Mouse (Mus musculus): ENCODE measurements around the gene Ubox5. TPM values are rescaled to one million over a fixed set of nuclear protein-coding genes. Genes with fewer than 3 reads are reported as not detected.
"Not testable (repeated sequence)": the region's sequence is repeated elsewhere in the genome, so short reads cannot be mapped to it uniquely, and the experiment has no call there.

The Ubox5 gene
- polyA plus RNA-seq, 1 experiment from 2014 or later: 10.8 TPM

DNA sequence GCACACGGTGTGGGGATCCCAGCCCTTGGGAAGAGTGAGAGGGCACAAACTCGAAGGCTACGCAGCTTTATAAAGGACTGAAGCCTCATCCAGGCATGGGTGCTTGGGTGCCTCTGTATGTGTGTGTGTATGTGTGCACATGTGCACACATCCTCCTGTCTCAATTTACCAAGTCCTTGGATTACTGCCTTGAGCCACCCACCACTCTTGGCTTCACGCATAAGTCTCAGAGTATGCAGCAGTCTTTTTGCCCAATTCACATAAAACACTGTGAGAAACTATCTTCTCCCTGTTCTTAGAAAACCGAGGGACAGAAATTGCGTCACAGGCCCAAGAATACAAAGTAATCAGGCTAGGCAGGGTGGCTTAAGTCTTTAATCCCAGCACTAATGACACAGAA is 43.8 kb downstream of the Ubox5 start:
- no peak overlapping the region for H3K4me2 ChIP-seq (ENCODE audit: low read depth, low read length)
- ATAC-seq (ENCODE audit: low read depth): no peak
- H3K4me3 ChIP-seq (ENCODE audit: low read length): no peak overlapping the region
- no peak overlapping the region for H3K27ac ChIP-seq (ENCODE audit: low read length)
- H3K4me1 ChIP-seq (replicated peaks; ENCODE audit: control insufficient read depth, insufficient read depth, low read length): no peaks in the 10 kb centered on the region
- H3K36me3 ChIP-seq (ENCODE audit: control insufficient read depth, insufficient read depth, low read length): no peaks in the 10 kb centered on the region; the same call in 1 of the 2 replicates
- H3K9ac ChIP-seq (ENCODE audit: low read length): no peak overlapping the region
- 84% methylated on average over 6 of the region's 6 CpGs for WGBS
- no peaks in the 10 kb centered on the region for H3K9me3 ChIP-seq (ENCODE audit: control insufficient read depth, low read length)
- H3K27me3 ChIP-seq (ENCODE audit: control insufficient read depth, insufficient read depth, low read depth, low read length): peaks cover 20% of the 10 kb centered on the region

DNA sequence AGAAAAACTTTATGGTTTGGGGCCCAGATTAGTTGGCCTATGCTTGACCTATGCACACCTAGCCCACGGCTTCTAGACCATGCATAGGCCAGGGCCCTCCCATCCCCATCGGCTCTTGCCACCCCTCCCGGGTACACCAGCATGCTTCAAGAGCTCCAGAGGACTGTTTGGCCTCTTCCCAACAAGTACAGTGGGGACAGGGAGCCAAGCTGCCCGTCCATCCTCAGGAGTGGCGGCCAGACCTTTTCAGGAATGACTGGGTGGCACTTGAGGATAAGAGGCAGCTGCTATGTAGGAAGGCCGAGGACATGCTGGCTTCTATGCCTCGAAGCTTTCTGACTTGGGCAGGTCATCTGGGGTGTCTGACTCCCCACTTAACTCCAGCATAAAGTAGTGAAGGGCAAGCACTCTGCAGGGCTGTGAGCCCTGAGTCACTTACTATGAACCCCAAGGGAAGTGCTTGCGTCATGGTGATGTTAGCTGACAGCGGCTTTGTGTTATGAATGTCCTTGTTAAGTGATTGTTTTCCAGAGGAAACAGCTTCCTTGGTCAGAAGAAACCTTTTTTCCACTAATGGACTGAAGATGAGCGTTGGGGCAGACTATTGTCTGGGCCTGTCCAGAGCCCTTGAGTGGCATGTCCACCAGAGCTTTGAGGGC is 45.8 kb downstream of the Ubox5 start:
- Histone ChIP-seq H3K9me3 (ENCODE audit: control insufficient read depth, low read length) (no peaks in the 10 kb centered on the region), H3K9ac (ENCODE audit: low read length) (no peak overlapping the region), H3K4me3 (ENCODE audit: low read length) (no peak overlapping the region), H3K4me2 (ENCODE audit: low read depth, low read length) (no peak overlapping the region), H3K4me1 (replicated peaks; ENCODE audit: control insufficient read depth, insufficient read depth, low read length) (peaks cover 6% of the 10 kb centered on the region), H3K27me3 (ENCODE audit: control insufficient read depth, insufficient read depth, low read depth, low read length) (peaks cover 39% of the 10 kb centered on the region), H3K27ac (ENCODE audit: low read length) (no peak overlapping the region), H3K36me3 (ENCODE audit: control insufficient read depth, insufficient read depth, low read length) (no peaks in the 10 kb centered on the region)
- peak; percentile 56 for ATAC-seq (ENCODE audit: low read depth)
- 47% methylated on average over 10 of the region's 10 CpGs for WGBS

DNA sequence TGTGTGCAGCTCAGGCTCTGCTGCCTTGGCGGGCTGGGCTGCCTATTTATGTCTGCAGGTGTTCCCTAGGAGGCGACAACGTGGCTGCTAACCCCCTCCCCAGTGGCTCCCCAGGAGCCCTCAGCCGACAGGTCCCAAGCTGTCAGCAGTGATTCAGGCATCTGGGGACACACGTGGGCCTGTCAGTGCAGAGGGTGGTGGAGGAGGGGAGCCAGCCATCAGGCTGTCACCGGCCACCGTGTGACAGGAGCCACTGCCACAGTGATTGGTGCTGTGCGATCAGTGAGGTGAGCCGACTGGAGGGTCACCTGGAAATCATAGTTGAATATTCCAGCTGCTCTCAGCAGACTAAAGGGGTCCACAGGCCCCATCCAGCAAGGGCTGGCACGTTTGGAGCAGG is 47.3 kb downstream of the Ubox5 start, which contains the start of gene Avp:
TSS of gene Avp (minus strand) at position 3 of the 400 bp plus-strand sequence.
- Histone ChIP-seq H3K27ac (ENCODE audit: low read length) (no peak within 1 kb of the TSS), H3K4me3 (ENCODE audit: low read length) (no peak within 1 kb of the TSS), H3K9ac (ENCODE audit: low read length) (no peak within 1 kb of the TSS), H3K27me3 (ENCODE audit: control insufficient read depth, insufficient read depth, low read depth, low read length) (peaks cover 54% of the 10 kb centered on the region), H3K9me3 (ENCODE audit: control insufficient read depth, low read length) (no peaks in the 10 kb centered on the region), H3K4me1 (replicated peaks; ENCODE audit: control insufficient read depth, insufficient read depth, low read length) (peaks cover 6% of the 10 kb centered on the region), H3K4me2 (ENCODE audit: low read depth, low read length) (no peak within 1 kb of the TSS), H3K36me3 (ENCODE audit: control insufficient read depth, insufficient read depth, low read length) (no peaks in the 10 kb centered on the region)
- 30% methylated on average over 10 of the region's 10 CpGs for WGBS
- ATAC-seq (ENCODE audit: low read depth): no peak

DNA sequence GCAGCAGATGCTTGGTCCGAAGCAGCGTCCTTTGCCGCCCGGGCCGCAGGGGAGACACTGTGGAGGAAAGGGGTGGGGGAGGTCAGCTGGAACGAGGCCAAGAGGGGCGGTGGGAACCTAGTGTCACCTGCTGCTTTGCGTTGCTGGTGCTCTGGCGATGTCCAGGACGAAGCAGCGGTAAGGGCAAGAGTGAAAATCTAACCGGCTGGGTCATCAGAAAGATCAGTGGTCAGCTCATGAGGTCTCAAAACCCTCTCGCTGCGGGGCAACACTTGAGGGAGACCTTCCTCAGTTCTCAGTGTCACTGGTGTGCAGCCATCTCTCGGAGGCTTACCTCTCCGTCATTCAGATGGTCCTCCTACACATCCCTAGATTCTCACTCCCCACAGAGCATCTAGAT is 48.6 kb downstream of the Ubox5 start:
- H3K27me3 ChIP-seq (ENCODE audit: control insufficient read depth, insufficient read depth, low read depth, low read length): peaks cover 68% of the 10 kb centered on the region
- no peaks in the 10 kb centered on the region for H3K9me3 ChIP-seq (ENCODE audit: control insufficient read depth, low read length)
- H3K36me3 ChIP-seq (ENCODE audit: control insufficient read depth, insufficient read depth, low read length): no peaks in the 10 kb centered on the region
- WGBS: 3% methylated on average over 16 of the region's 16 CpGs
- ATAC-seq (ENCODE audit: low read depth): no peak
- H3K4me2 ChIP-seq (ENCODE audit: low read depth, low read length): peak overlapping the region; percentile 46
- peak overlapping the region; percentile 38 for H3K4me3 ChIP-seq (ENCODE audit: low read length)
- peaks cover 14% of the 10 kb centered on the region for H3K4me1 ChIP-seq (replicated peaks; ENCODE audit: control insufficient read depth, insufficient read depth, low read length)
- no peak overlapping the region for H3K9ac ChIP-seq (ENCODE audit: low read length)
- H3K27ac ChIP-seq (ENCODE audit: low read length): no peak overlapping the region

DNA sequence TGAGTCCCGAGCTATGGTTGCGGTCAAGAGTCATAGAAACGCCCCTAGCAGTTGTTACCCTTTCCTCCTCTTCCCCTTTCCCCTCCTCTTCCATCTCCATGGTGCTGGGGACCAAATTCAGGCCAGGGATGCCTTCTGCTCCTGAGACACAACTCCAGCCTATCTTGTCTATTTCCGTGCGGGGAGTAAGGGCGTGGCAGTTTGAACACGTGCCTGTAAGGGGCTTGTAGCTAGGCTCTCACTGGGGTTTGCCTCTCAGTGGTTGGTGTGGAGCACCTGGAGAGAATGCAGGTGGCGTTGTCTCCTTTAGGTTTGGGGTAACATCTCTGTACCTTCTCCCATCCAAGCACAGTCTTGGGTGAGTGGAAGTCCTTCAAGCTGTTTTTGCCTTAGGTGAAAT is 50.0 kb downstream of the Ubox5 start:
- 8% methylated on average over 8 of the region's 8 CpGs for WGBS
- Histone ChIP-seq H3K27me3 (ENCODE audit: control insufficient read depth, insufficient read depth, low read depth, low read length) (peaks cover 81% of the 10 kb centered on the region), H3K27ac (ENCODE audit: low read length) (no peak overlapping the region), H3K9ac (ENCODE audit: low read length) (no peak overlapping the region), H3K36me3 (ENCODE audit: control insufficient read depth, insufficient read depth, low read length) (no peaks in the 10 kb centered on the region), H3K4me3 (ENCODE audit: low read length) (no peak overlapping the region), H3K9me3 (ENCODE audit: control insufficient read depth, low read length) (no peaks in the 10 kb centered on the region), H3K4me1 (replicated peaks; ENCODE audit: control insufficient read depth, insufficient read depth, low read length) (peaks cover 15% of the 10 kb centered on the region), H3K4me2 (ENCODE audit: low read depth, low read length) (no peak overlapping the region)
- no peak for ATAC-seq (ENCODE audit: low read depth)

- Histone ChIP-seq H3K4me3 (ENCODE audit: low read length) (no peak overlapping the region), H3K36me3 (ENCODE audit: control insufficient read depth, insufficient read depth, low read length) (no peaks in the 10 kb centered on the region), H3K27me3 (ENCODE audit: control insufficient read depth, insufficient read depth, low read depth, low read length) (peaks cover 79% of the 10 kb centered on the region), H3K9ac (ENCODE audit: low read length) (no peak overlapping the region), H3K4me2 (ENCODE audit: low read depth, low read length) (no peak overlapping the region), H3K4me1 (replicated peaks; ENCODE audit: control insufficient read depth, insufficient read depth, low read length) (peaks cover 15% of the 10 kb centered on the region), H3K9me3 (ENCODE audit: control insufficient read depth, low read length) (no peaks in the 10 kb centered on the region), H3K27ac (ENCODE audit: low read length) (no peak overlapping the region)
- WGBS: 7% methylated on average over 11 of the region's 11 CpGs
- ATAC-seq (ENCODE audit: low read depth): no peak
Measured at GRCm38 (mm10) chr2:130578148-130578547, 51.7 kb downstream of the Ubox5 start.

- Histone ChIP-seq H3K27ac (ENCODE audit: low read length) (no peak overlapping the region), H3K4me3 (ENCODE audit: low read length) (0 out of 2 replicates have a peak overlapping the region, but pooled peaks have one; percentile 3), H3K4me1 (replicated peaks; ENCODE audit: control insufficient read depth, insufficient read depth, low read length) (peaks cover 15% of the 10 kb centered on the region), H3K36me3 (ENCODE audit: control insufficient read depth, insufficient read depth, low read length) (no peaks in the 10 kb centered on the region), H3K4me2 (ENCODE audit: low read depth, low read length) (peak overlapping the region; percentile 18; the same call in 1 of the 2 replicates), H3K9me3 (ENCODE audit: control insufficient read depth, low read length) (no peaks in the 10 kb centered on the region), H3K9ac (ENCODE audit: low read length) (no peak overlapping the region), H3K27me3 (ENCODE audit: control insufficient read depth, insufficient read depth, low read depth, low read length) (peaks cover 78% of the 10 kb centered on the region)
- 5% methylated on average over 12 of the region's 12 CpGs for WGBS
- ATAC-seq (ENCODE audit: low read depth): peak; percentile 29; the same call in 1 of the 2 replicates
Measured at GRCm38 (mm10) chr2:130577632-130578031, 52.2 kb downstream of the Ubox5 start.

DNA sequence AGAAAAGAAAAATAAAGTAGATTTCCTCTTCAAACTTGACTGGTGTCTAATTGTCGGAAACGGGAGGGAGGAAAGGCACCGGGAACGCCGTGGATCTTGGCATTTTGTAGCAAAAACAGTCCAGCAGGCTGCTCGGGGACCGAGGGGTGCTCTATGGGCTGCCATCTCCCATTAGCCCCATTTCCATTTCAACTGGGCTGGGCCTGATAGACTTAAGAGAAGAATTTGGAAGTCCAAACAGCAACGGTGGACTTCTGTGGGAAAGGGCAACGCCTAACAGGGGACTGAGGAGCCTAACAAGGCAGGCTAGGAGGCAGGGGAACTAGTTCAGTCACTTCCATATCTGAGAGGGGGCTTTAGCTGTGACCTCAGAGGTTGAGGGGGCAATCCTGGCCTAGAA is 52.8 kb downstream of the Ubox5 start:
- no peak for ATAC-seq (ENCODE audit: low read depth)
- 4% methylated on average over 9 of the region's 9 CpGs for WGBS
- Histone ChIP-seq H3K4me2 (ENCODE audit: low read depth, low read length) (peak overlapping the region; percentile 48), H3K4me3 (ENCODE audit: low read length) (peak overlapping the region; percentile 34), H3K9me3 (ENCODE audit: control insufficient read depth, low read length) (no peaks in the 10 kb centered on the region), H3K27me3 (ENCODE audit: control insufficient read depth, insufficient read depth, low read depth, low read length) (peaks cover 72% of the 10 kb centered on the region), H3K4me1 (replicated peaks; ENCODE audit: control insufficient read depth, insufficient read depth, low read length) (peaks cover 15% of the 10 kb centered on the region), H3K9ac (ENCODE audit: low read length) (no peak overlapping the region), H3K27ac (ENCODE audit: low read length) (no peak overlapping the region), H3K36me3 (ENCODE audit: control insufficient read depth, insufficient read depth, low read length) (no peaks in the 10 kb centered on the region)

DNA sequence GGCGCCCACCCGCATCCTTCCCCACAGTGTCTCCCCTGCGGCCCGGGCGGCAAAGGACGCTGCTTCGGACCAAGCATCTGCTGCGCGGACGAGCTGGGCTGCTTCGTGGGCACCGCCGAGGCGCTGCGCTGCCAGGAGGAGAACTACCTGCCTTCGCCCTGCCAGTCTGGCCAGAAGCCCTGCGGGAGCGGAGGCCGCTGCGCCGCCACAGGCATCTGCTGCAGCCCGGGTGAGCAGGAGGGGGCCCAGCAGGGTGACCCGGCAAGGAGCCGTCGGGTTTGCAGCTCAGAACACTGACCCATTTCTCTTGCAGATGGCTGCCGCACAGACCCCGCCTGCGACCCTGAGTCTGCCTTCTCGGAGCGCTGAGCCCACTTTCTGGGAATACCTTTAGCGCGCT is 53.3 kb downstream of the Ubox5 start:
- H3K27me3 ChIP-seq (ENCODE audit: control insufficient read depth, insufficient read depth, low read depth, low read length): peaks cover 67% of the 10 kb centered on the region
- not testable (repeated sequence) for ATAC-seq (ENCODE audit: low read depth); H3K27ac ChIP-seq (ENCODE audit: low read length); H3K36me3 ChIP-seq (ENCODE audit: control insufficient read depth, insufficient read depth, low read length); H3K9me3 ChIP-seq (ENCODE audit: control insufficient read depth, low read length)
- H3K4me3 ChIP-seq (ENCODE audit: low read length): peak overlapping the region; percentile 34
- peak overlapping the region; percentile 48 for H3K4me2 ChIP-seq (ENCODE audit: low read depth, low read length)
- WGBS: 4% methylated on average over 30 of the region's 32 CpGs
- H3K9ac ChIP-seq (ENCODE audit: low read length): peak overlapping the region; percentile 12; the same call in 1 of the 2 replicates
- H3K4me1 ChIP-seq (replicated peaks; ENCODE audit: control insufficient read depth, insufficient read depth, low read length): peaks cover 15% of the 10 kb centered on the region

All from lung, embryonic 16.5 days (tissue).